Mouse (Mus musculus) brain, embryonic 18.5 days (tissue): ENCODE data around the gene Sh3gl3.

ENCODE experiments used
- DNase-seq: peaks from one replicate; pipeline ENCODE4 v3.0.0-alpha.2; 2012; ENCODE audit warnings: low read depth, low spot score

Sh3gl3 gene

DNA sequence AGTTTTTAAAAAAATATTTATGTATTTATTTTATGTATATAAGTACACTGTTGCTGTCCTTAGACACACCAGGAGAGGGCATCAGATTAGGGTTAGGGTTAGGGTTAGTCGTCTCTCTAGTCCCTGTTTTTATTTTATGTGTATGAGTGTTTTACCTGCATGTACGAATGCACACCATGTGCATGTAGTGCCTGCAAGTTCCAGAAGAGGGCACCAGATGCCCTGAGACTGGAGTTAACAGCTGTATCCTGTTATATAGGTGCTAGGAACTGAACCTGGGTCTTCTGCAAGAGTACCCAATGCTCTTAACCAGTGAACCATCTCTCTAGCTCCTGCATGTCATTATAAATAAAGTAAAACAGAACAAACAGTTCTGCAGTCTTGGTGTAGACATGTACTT, 113.6 kb downstream of the Sh3gl3 start:
- no peak for DNase-seq

DNA sequence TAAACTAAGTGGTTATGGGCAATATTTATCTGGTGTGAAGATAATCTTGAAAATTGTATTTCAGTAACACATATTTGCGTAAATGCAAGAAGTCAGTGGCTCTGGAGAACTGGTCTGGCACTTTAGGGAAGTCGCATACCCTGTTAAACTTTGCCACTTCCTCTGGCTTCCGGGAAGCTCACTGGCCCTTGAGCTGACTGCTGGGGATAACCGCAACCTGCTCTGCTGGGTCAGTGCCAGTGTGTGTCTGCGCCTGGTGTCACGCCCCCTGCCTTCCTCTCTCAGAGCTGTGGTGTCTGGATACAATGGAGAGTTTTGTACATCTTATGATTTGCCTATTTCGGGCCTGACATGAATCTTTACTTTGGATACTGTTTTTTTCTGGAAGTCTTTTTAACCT, 119.8 kb downstream of the Sh3gl3 start:
- DNase-seq, result no peak

DNA sequence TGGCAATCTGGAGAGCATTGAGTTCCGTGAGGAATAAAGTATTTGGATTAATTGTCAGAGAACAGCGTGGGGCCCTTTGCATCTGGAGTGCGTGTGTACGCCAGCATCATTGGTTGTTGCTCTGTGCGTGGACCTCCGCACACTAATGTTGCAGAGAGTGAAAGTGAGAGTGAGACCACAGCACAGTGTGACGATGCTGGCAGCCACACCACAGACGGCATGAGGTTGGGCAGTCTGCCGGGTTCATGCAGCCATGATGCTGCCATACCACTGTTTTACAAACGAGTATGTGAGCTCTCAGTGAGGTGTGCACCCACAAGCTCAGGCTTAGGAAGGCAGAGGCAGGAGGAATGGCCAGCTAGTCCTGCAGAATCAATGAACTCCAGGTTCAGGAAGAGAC, 120.4 kb downstream of the Sh3gl3 start:
- DNase-seq, result no peak

DNA sequence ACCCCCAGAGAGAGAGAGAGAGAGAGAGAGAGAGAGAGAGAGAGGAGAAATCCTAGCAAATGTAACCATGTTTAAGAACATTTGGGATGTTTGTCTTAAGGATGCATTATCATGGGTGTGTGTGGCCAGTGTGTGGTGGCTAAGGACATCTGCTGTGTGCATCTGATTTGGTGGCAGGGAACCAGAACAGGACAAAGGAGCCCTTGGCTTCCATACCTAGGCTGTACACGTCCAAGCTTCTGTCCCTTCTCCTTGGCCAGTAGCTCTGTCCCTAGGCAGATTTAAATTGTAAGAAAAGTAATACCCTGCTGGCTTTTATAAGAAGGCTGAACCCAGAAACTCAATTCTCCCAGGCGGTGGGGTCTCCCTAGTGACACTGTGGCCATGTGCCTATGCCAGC, 121.0 kb downstream of the Sh3gl3 start:
- DNase-seq, result no peak

DNA sequence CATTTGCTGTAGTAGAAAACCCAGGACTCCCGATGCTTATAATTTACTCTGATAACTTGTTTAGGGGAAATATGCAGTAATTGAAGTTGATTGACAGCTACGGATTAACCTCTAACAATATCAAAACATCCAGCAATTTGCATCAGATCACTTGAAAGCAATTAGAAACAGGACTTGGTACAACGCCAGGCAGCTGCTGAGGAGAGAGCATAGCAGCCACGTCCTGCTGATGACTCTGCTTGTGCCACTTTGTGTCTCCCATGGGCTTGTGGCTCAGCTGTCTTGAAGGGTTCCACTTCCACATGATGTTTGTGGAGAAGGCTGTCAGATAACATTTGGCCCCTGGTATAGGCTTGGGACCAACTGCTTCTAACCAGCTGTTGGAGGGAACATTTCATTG, 134.8 kb downstream of the Sh3gl3 start:
- DNase-seq, result peak; percentile 6

DNA sequence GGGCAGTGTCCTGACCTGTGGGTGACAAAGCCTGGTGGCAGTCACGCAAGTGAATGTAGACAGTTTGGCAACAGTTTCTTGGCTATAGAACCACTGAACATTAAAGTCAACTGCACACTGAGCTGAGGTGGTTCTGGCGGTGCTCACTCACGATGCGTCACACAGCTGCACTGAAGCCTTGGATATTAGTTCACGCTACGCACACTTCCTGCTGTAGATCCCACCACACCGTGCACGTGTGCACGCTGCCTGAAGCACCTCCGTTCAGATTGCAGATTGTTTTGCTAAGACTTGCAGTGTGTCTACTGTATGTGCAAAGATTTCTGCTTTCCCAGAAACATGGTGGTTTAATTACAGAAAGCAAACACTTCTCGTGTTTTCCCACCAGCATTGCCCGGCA, 144.9 kb downstream of the Sh3gl3 start:
- no peak for DNase-seq

DNA sequence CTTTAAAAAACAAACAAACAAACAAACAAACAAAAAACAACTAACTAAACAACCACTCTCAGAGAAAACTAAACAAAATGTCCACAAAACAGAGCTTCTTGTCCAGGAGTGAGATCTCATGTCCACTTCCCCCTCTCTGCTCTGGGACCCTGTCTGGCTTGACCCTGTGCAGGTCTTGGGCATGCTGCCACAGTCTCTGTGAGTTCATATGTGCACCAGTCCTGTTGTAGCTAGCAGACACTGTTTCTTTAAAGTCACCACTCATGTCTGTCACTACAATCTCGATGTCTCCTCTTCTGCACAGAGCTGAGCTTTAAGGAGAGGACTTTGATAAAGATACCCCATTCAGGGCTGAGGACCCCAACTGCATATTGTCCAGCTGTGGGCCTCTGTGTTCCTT, 153.0 kb downstream of the Sh3gl3 start:
- no peak for DNase-seq

DNA sequence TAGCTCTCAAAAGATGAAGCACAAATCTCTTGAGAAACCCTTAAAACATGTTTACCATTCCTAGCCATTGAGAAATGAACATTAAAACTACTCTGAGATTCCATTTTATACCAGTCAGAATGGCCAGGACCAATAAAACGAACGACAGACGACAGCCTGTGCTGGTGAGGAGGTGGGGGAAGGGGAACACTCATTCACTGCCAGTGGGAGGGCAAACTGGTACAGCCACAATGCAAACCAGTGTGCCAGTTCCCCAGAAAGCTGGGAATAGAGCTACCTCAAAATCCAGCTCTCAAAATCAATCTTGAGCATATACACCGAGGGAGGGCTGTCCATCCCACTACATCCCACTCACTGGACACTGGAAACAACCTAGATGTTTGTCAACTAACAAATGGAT, 153.6 kb downstream of the Sh3gl3 start:
- no peak for DNase-seq

DNA sequence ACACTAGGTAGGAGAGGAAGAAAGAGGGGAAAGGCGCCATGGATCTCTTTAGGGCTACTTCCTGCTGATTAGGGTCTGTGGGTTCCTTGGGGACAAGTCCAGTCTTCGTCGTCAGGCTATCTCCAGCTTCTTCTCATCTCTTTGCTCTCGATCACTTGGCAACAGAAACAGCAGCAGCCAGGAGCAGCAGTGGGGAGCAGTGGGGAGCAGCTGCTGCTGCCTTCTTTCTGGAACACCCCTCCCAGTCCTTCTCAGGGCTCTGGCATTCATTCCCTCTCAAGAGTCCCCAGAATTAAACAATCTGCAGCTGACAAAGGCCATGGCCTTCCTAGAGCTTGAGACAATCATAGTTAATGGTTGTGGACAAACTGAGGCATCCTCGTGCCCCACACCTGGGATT, 154.2 kb downstream of the Sh3gl3 start:
- no peak for DNase-seq

DNA sequence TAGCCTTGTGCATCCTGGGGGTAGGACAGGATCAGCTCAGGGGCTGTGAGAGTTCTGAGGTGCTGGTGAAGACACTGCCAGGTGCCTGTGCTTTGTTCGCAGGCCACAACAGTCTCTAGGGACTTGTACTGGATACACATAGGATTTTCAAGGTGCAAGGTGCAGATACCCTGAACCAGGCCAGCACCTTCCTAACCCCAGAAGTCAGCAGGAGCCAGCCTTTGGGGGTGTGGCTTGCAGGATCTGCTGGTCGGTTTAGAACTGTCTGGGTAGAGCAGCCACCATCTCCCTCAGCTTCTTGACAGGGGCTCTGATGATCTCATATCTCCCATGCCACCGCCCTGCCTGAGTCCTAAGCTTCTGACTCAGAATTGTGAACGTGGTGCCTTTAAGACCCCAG, 156.2 kb downstream of the Sh3gl3 start:
- no peak for DNase-seq

DNA sequence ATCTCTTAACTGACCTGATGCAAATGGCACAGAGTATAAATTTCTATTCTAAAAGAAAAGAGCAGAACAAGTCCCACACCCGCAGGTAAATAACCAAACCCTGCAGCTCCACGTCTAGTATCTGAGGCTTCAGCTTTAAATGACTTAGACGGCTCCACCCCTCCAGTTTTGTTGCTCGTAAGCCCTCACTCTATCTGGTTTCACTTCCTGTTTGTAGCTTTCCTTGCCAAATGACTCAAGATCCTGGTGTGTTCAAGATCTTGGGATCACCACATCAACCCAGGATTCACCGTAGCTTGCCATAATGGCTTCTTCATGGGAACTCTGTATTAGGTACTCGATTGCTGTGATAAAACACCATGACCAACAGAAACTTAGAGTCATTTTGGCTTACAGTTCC, 157.2 kb downstream of the Sh3gl3 start:
- no peak for DNase-seq

DNA sequence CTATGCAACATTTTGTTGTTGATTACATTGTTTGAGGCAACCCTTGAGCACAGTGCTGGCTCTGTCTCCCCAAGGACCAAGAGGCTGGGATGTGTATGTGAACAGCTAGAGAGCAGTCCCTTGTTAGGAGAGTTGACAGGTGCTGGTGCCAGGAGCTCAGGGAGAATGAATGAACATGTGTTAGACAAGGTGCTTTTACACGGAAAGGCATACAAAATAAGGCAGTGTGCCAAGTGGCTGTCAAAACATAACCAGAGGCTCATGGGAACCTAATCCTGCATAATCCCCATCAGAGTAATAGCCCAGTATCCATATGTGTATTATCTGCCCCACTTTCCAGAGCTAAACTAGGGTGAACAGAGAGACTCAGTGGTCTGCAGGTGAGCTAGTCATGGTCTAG, 160.4 kb downstream of the Sh3gl3 start:
- no peak for DNase-seq

DNA sequence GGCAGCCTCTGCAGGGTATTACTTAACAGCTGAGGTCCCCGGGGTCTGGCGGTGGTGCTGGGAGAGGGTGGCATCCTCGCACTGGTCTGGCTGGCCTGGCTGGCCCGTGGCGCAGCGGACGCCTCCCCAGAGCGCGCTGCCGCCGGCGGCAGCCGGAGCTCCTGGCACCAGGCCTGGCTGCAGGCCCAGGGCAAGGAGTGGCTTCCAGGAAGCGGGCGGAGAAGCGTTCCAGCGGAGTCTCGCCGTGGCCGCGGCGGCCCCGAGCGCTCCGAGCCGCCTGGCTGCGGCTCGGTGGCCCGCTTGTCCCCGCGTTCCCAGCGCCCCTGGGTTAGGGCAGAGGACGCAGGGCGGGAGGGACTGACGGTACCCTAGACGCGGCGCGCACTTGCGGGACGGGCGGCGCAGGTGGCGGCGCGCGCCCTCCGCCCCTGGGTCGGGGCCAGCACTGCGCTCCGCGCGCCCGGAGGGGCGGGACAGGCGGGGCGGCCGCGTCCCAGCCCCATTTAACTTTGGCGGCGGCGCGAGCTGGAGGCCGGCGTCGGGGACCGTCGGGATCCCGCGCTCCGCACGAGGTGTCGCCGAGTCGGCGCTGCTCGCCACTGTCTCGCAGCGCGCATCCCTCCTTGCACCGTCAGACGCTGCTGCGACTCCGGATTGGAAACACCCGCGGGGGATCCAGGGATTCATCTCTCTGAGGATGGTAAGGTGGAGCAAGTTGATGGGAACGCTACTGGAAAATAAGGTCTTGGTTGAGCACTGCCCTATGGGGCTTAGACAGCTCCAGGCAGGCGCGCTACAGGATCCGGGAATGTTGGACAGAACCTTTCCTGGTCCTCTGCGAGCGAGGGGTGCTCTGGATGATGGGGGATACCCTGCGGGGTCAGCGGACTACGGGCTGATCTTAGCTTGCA, 161.8 kb downstream of the Sh3gl3 start, which contains the start of gene Adamtsl3:
TSS of gene Adamtsl3 (plus strand) at position 484 of the 911 bp plus-strand sequence.
- DNase-seq, result no peak

DNA sequence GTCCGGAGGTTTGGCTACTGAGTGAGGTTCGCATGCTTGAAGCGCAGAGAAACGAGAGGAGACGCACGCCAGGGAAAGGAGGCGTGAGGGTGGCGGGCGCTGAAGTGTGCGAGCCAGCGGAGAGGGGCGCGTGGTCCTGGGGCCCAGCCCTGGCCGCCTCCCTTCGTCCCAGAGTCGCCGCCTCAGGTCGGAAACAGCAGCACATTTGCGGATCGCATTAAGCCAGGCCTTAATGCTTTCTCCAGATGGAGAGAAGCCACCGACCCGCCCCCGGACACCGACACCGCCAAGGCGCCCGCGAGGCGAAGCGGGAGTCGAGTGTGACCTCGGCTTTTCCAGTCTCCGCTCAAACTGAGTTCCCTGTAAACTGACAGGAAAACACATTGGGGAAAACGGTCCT, 162.5 kb downstream of the Sh3gl3 start:
- no peak for DNase-seq

DNA sequence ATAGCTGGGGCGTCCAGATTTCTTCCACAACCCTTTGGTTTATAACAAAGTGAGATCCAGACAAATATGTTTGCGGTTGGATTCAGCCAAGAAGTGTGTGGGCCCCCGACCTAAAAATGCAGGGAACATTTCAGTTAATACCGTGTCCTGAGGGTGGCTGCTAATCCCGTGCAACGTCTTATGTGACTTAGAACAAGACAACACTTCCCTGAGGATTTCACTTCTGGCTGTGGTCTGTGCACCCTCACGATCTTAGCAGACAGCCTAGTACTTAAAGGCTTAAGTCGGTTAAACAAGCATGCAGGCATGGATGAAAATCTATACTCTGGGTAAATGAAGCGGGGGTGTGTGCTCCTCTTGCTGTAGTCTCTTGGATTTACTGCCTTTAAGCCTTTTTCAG, 164.5 kb downstream of the Sh3gl3 start:
- no peak for DNase-seq

DNA sequence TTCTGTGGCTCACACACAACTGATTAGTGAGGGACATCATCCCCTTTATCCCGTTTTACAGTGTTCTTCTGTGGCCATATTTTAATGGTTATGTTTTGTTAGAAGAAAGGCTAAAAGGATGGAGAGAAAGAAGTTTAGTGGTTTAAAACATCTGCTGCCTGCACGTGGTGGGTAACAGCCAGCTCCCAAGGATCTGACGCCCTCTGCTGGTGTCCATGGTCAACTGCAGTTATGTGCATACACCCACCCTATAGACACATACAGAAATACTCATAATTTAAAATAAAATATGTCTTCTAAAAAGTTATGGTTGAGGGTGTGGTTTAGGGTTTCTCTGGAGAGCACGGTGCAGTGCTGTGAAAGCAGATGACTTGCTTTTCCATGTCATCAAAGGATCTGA, 164.9 kb downstream of the Sh3gl3 start:
- DNase-seq, result no peak

DNA sequence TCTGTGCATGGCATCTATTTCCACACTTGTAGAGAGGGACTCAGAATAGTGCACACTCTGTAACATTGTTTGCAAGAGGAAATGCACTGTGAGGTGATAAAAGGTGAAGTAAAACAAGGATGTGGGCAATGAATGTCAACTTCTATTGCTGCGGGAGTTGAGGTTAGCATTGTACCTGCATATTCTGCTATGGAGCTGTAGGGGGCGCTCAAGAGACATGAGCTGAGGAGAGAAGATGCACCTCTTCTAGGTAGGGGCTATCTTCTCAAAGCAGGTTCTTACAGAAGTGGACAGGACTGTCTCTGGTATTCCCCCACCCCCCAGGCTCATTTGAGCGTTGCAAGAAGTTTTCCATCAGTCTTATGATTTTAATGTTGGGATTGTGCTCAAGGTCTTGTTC, 165.6 kb downstream of the Sh3gl3 start:
- no peak for DNase-seq

DNA sequence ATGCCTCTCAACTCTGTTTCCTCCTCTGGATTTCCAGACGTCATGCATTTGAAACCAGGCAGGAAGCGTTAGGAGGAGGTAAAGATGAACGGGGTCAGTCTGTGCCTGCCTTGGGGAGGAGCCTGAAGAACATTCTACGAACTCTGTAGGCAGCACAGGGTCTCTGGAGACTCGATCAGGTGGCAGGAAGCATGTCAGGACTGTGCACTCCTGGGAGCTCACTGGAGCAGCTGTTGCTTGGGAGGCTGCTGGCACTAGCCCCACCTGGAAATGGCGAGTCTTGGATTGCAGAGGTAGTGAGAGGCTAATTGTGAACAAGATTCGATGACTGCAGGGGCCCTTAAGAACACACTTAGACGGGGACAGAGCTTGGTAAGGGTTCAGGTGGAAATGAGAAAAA, 167.8 kb downstream of the Sh3gl3 start:
- no peak for DNase-seq

DNA sequence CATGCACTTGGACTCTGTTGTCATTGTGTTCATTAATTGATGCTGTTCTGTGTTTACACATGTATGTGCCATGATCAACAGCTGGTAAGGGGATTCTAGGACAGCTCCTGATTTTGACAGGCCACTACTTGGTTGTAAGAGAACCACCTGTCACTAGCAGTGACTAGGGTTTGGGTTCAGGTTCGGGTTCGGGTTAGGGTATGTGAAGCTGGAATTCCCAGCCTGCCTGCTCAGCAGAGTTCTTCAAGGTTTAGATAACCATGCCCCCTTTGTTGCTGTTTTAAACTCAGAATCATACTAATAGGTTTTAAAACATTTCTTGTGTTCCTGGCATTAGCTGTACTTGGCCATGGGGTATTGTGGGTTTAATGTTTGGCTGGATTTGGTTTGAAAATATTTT, 173.1 kb downstream of the Sh3gl3 start:
- DNase-seq, result no peak

DNA sequence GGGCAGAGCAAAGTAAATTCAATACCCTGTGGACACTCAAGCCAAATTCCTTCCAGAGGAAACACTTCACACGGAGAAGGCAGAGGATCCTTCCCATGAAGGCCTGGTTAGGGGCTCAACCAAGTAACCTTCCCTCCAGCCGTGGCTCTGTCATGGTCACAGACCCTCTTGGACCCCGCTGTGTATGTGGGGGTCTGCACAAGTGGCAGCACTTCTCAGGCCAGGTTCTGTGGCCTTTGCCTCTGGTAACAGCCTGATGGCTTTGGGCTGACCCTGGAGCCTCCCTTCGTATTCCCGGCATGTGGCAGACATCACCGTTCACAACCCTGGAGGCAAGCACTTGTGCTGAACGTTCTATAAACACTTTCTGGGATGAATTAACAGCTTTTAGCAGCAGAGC, 176.2 kb downstream of the Sh3gl3 start:
- DNase-seq, result no peak

DNA sequence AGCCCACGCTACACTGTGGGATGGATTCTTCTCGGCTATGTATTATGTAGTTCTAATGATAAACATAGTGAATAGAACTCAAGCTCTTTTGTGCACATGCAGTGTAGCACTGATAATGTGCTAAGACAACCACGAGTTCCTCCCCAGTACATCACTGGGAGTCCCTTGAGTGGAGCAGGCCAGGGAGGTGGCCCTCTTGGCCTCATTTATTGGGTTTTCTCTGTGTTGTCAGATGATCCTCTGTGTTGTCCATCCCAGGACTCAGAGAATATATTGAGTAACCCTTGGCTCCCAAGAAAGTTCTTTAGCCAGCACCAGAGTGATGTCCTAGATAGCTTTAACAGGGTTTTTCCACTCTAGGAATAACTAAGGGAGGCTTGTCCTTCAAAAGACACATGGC, 176.8 kb downstream of the Sh3gl3 start:
- DNase-seq, result no peak
